ENCODE assay signal across 7 mouse cellular contexts in genomic region chr1:184441005-184441557, GRCm38 (mm10).
A peak's percentile ranks its signal among the peaks of the same experiment; 100 is the strongest.
DNase-seq lines count a peak whose midpoint lies in the region; ATAC-seq lines count a peak whose summit lies in the region.

No protein-coding gene starts in this region.

- DNase-seq in spleen, adult 18-20 months, result peak; percentile 9 to 15
- no peak for DNase-seq in spleen, postnatal 4 days (ENCODE audit: low spot score in 2 of 2)
- peak; percentile 49 for DNase-seq in embryo, embryonic 10 days (ENCODE audit: low spot score)
- DNase-seq in liver, result peak; percentile 25
- peak; percentile 40 for DNase-seq in neural tube, embryonic 10.5 days (ENCODE audit: extremely low spot score, low spot score)
- DNase-seq in cerebellum, adult 9-10 months, result no peak

- peak; percentile 87 to 90 for ATAC-seq in hematopoietic stem cell, adult 5-6 weeks (replicated peaks in 1 of 2; ENCODE audit: insufficient read depth in 1 of 2, low FRiP score in 2 of 2, low TSS enrichment in 1 of 2, low read depth in 1 of 2, poor library complexity in 2 of 2, severe bottlenecking in 2 of 2)

Comparison
In these comparisons a context has a peak if more than half of its experiments do, and no peak if none do; other contexts are left out.
1. DNase-seq: peak in spleen, adult 18-20 months (2 of 2), embryo, embryonic 10 days (single experiment), liver (single experiment) and neural tube, embryonic 10.5 days (single experiment); none in spleen, postnatal 4 days (0 of 2) and cerebellum, adult 9-10 months (single experiment).